Mouse (Mus musculus) MEL (cell line): ENCODE data around the gene N4bp3.
"Not testable (repeated sequence)": the region's sequence is repeated elsewhere in the genome, so short reads cannot be mapped to it uniquely, and the experiment has no call there.

ENCODE experiments used
- BHLHE40 ChIP-seq: IDR thresholded peaks from 2 replicates; pipeline ENCODE4 v1.6.1; 2012; ENCODE audit warnings: low read depth, mild to moderate bottlenecking, inconsistent platforms, low read length, improper control_type of control experiment, borderline replicate concordance
- CTCF ChIP-seq, 3 experiments: IDR thresholded peaks in 2 of 3; conservative IDR thresholded peaks in 1 of 3; 2 replicates each; pipeline ENCODE4 v1.5.1; 2011 to 2012; ENCODE audit warnings: low read length in 3 of 3, low read depth in 2 of 3, mild to moderate bottlenecking in 2 of 3, improper control_type of control experiment in 1 of 3, inconsistent platforms in 1 of 3, mixed read lengths in 1 of 3, moderate library complexity in 1 of 3; ENCODE audit not compliant: control insufficient read depth in 1 of 3, insufficient read depth in 1 of 3, poor library complexity in 1 of 3, severe bottlenecking in 1 of 3
- E2F4 ChIP-seq: IDR thresholded peaks from 2 replicates; pipeline ENCODE4 v1.6.1; 2011; ENCODE audit warnings: low read depth, low read length, improper control_type of control experiment, borderline replicate concordance
- ELF1 ChIP-seq: IDR thresholded peaks from 2 replicates; pipeline ENCODE4 v1.6.1; 2014; ENCODE audit warnings: low read depth, mild to moderate bottlenecking, inconsistent platforms, low read length, improper control_type of control experiment, moderate library complexity
- EP300 ChIP-seq, 2 experiments: IDR thresholded peaks; 2 replicates each; pipeline ENCODE4 v1.6.1; 2011; ENCODE audit warnings: improper control_type of control experiment in 2 of 2, low read length in 2 of 2, low read depth in 1 of 2, mild to moderate bottlenecking in 1 of 2
- ETS1 ChIP-seq: IDR thresholded peaks from 2 replicates; pipeline ENCODE4 v1.6.1; 2012; ENCODE audit warnings: low read depth, mild to moderate bottlenecking, inconsistent platforms, low read length, improper control_type of control experiment, moderate library complexity
- KAT2A ChIP-seq: conservative IDR thresholded peaks from 2 replicates; pipeline ENCODE4 v1.6.1; 2012; ENCODE audit warnings: low read depth, low read length, improper control_type of control experiment, inconsistent platforms
- MAX ChIP-seq: IDR thresholded peaks from 2 replicates; pipeline ENCODE4 v1.6.1; 2011; ENCODE audit warnings: low read length, improper control_type of control experiment
- MXI1 ChIP-seq: IDR thresholded peaks from 2 replicates; pipeline ENCODE4 v1.6.1; 2011; ENCODE audit warnings: mild to moderate bottlenecking, low read depth, low read length, improper control_type of control experiment
- POLR2A ChIP-seq, 2 experiments: IDR thresholded peaks; 2 replicates each; pipeline ENCODE4 v1.6.1; 2011 to 2012; ENCODE audit warnings: low read length in 2 of 2, mild to moderate bottlenecking in 2 of 2, control low read depth in 1 of 2, improper control_type of control experiment in 1 of 2, low read depth in 1 of 2, moderate library complexity in 1 of 2; ENCODE audit not compliant: control insufficient read depth in 1 of 2, insufficient read depth in 1 of 2, poor library complexity in 1 of 2
- SMC3 ChIP-seq: IDR thresholded peaks from 2 replicates; pipeline ENCODE4 v1.6.1; 2011; ENCODE audit warnings: low read depth, low read length, improper control_type of control experiment
- TAL1 ChIP-seq: IDR thresholded peaks from 2 replicates; pipeline ENCODE4 v1.6.1; 2012; ENCODE audit warnings: mild to moderate bottlenecking, inconsistent platforms, low read length, moderate library complexity, mixed read lengths
- ZMIZ1 ChIP-seq: IDR thresholded peaks from 2 replicates; pipeline ENCODE4 v1.6.1; 2012; ENCODE audit warnings: low read depth, mild to moderate bottlenecking, inconsistent platforms, low read length, improper control_type of control experiment, moderate library complexity

GRCm38 (mm10) chr11:51616113-51616512, 34.5 kb downstream of the N4bp3 start:
- TF ChIP-seq BHLHE40; POLR2A (IDR thresholded peaks at IDR 0.05; ENCODE audit: control insufficient read depth in 1 of 2, insufficient read depth in 1 of 2, low read depth in 1 of 2, low read length in 2 of 2, poor library complexity in 1 of 2); MAX; E2F4; MXI1; ELF1; CTCF (IDR thresholded peaks at IDR 0.05 in 2 of 3, conservative IDR thresholded peaks at IDR 0.05 in 1 of 3; ENCODE audit: control insufficient read depth in 1 of 3, insufficient read depth in 1 of 3, low read depth in 2 of 3, low read length in 3 of 3, poor library complexity in 1 of 3, severe bottlenecking in 1 of 3); EP300 (IDR thresholded peaks at IDR 0.05; ENCODE audit: low read depth in 1 of 2, low read length in 2 of 2); ETS1; ZMIZ1; KAT2A; TAL1; SMC3: not testable (repeated sequence)
